Mouse (Mus musculus): ENCODE results near the gene Nrip1. TPM values are rescaled to one million over a fixed set of nuclear protein-coding genes. Genes with fewer than 3 reads are reported as not detected.

The Nrip1 gene
- total RNA-seq, 2 experiments from 2014 or later, result 23.4 to 27.3 TPM

DNA sequence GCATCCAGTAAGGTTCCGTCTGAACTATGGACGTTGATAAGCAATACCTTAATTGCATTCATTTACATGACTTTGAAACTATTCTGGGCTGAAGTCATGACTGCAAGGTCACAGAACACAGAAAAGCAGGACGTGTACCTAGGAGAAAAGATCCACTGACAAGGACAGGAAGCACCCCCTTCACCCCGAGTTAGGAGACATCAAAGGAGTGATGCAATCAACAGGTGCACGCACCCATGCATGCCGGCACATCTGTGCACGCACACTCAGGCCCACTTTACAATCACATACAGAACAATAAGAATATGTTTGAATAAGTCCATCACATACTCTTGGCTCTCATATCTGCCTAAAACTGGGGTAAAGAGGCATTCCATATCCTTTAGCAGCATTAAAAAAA lies 19.3 kb downstream of the Nrip1 start:
- DNase-seq (ENCODE audit: low spot score), result no peak
- intact Hi-C loops (cut with DNase I), result no loop called here

DNA sequence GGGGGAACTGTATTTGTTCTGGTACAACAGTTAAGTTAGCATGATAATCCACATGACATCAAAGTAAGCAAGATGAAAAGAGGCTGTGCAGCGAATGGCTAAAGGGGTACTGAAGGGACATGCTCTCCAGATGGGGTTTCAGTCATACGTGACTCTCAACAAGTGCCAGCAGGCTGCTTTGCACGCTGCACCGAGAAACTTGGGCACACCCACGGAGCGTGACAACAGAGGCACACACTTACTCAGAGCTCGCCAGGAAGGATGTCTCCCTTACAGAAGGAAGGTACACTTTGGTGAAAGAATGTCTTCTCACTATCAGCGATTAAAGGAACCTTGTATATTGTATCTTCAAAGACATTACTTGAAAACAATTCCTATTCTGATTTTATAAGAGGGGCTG lies 22.7 kb downstream of the Nrip1 start:
- DNase-seq (ENCODE audit: low spot score), result no peak
- intact Hi-C loops (cut with DNase I), result no loop called here

DNA sequence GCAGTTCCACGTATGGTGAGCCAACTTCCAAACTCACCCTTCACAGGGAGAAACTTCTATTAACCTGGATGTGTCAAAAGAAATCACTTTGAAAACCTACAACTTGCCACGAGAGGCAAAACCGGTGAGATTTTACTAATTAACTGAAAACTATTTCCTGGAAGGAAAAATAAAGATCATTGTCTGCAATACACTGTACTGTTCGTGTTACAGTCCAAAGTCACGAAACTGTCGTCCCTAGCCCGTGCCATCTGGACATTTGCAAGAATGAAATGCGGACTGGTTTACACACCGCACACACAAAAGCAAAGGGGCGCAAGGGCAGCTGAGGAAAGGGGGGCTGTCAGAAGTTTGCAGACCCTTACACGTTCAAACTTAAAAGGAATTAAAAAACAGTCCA lies 24.6 kb downstream of the Nrip1 start:
- intact Hi-C loops (cut with DNase I), result no loop called here
- DNase-seq (ENCODE audit: low spot score), result no peak

DNA sequence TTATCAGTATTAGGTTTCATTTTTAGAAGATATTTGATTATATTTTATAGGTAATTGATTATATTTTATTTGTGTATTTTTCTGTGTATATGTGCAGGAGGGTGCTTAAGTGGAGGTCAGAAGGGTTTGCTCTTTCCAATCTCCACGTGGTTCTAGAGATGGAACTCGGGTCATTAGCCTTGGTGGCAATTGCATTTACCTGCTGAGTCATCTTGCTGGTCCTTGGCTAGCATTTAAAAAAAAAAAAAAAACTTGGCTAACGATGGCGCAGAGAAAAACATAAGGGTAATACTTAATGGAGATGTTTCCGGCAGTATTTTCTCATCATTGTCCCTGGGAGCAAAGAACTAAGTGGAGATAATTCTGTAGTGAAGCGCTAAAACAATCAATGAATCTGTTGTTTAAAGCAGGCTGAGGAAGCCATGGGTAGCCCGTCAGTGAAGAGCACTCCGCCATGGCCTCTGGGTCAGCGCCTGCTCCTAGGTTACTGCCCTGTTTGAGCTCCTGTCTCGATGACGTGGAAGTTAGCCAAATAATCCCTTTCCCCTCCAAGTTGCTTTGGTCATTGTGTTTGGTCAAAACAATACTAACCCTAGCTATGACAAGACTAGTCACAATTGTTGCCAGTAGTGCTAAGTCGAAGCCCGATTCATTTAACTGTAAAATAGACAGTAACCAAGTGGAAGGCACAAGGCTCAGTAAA lies 25.8 kb downstream of the Nrip1 start:
- intact Hi-C loops (cut with DNase I), result no loop called here
- no peak for DNase-seq (ENCODE audit: low spot score)

DNA sequence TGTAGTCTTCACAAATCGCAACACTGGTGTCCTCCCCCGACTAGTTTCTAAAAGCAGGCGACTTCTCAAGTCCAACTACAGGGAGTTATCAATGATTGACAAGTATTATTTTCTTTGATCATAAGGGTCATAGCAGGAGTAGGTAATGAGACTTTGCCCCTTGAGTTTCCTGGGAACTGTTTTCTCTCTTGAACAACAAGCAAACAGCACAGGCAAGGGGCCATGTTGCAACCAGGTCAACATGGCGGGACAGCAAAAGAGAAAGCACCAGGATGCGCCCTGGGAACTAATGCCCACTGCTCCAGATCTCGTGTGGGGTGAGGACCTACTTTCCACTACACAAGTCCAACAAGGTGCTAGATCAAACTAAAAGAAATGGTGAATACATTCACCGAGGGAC lies 27.3 kb downstream of the Nrip1 start:
- intact Hi-C loops (cut with DNase I), result no loop called here

GRCm38 (mm10) chr16:76344761-76345368 lies 28.8 kb downstream of the Nrip1 start:
- DNase-seq (ENCODE audit: low spot score), result no peak
- intact Hi-C loops (cut with DNase I), result no loop called here

More for the DNA sequence above, 27.3 kb downstream of the Nrip1 start:
- DNase-seq (ENCODE audit: low spot score), result no peak

DNA sequence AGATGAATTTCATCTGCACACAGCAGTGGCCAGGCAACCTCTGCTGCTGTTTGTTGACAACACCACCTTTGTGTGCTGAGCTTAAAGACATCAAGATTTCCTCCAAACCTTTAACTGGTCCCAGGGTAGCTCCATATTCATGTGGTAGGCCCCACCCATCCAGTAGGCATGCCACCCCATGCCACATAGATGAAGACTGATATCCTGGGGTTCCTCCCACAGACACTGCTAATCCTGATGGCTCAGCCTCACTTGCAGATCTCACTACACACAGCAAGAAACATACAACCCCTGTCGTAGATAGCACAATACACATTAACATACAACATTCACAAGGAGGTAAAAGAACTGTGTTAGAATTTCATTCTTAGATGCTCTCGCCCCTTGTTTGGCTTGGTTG lies 29.6 kb downstream of the Nrip1 start:
- intact Hi-C loops (cut with DNase I), result no loop called here
- no peak for DNase-seq (ENCODE audit: low spot score)

GRCm38 (mm10) chr16:76341636-76342035 lies 32.0 kb downstream of the Nrip1 start:
- peak; percentile 56 for DNase-seq (ENCODE audit: low spot score)
- intact Hi-C loops (cut with DNase I), result no loop called here

DNA sequence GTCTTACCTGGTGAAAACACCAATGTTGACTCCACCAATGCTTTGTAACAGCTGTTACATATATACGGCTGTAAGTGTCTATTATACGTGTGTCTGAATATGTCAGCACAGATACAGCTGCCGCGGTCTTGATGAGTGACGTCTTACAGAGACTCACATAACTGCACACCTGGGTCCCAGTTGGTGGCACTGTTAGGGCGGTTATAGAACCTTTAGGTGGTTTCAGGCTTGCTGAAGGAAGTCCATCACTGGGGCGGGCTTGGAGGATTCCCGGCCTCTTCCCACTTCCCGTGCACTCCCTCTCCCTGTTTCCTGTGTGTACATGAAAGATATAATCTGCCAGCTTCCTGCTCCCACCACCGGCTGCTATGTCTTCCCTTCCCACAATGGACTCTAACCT lies 34.4 kb downstream of the Nrip1 start:
- DNase-seq (ENCODE audit: low spot score), result no peak
- intact Hi-C loops (cut with DNase I), result no loop called here

DNA sequence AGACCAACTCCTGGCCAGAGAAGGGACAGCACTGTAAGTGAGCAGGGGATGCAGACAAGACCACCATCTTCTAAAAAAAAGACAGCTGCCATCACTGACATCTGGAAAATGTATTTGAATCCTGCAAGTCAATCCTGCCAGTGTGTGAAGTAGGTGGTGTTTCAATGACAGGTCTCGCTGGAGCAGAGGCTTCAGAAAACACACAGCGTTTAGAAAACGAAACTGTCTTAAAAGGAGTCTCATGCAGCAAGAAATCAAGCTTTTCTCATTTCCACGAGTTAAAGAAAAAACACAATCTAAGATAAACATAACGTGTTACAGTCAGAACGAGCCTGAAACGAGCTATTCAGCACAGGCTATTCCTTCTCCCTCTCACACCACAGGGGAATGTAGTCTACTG lies 36.3 kb downstream of the Nrip1 start:
- no peak for DNase-seq (ENCODE audit: low spot score)
- intact Hi-C loops (cut with DNase I), result no loop called here

DNA sequence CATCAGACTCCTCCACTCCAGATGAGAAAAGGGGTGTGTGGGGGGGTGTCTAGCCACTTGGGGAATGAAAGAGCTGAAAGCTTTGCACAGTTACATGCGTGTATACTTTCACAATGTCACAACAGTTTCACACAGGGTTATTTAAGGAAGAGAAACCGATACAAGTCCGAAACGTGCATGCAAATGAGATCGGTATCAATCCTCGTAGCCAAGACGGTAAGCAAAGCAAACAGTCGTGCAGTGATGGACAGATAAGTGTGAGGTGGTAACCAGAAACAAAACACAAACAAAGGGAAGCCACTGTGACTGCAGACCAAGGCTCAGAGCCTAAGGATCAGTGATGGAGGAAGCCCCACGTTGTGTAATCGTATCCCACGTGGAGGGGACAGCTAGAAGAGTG lies 36.7 kb downstream of the Nrip1 start:
- intact Hi-C loops (cut with DNase I), result no loop called here
- DNase-seq (ENCODE audit: low spot score), result no peak

GRCm38 (mm10) chr16:76335913-76336312 lies 37.7 kb downstream of the Nrip1 start:
- intact Hi-C loops (cut with DNase I), result no loop called here
- DNase-seq (ENCODE audit: low spot score), result no peak

- DNase-seq (ENCODE audit: low spot score), result no peak
- intact Hi-C loops (cut with DNase I), result no loop called here
Observed at GRCm38 (mm10) chr16:76332127-76332526, 41.5 kb downstream of the Nrip1 start.

DNA sequence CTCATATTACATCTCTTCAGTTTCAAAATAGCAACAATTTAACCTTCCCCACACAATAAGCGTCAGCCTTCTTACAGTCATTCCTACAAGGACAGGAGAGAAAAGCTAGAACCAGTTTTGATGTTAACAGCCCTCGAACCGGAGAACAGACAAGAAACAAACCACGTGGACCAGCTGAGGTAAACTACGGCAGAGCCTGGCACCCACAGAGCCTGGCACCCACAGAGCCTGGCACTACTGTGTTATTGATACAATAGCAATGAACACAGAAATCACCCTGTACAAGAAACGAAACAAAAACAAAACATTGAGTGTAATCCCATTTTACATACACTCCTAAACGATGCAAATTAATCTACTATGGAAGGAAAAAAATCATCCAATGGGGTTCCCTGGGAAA lies 42.4 kb downstream of the Nrip1 start:
- DNase-seq (ENCODE audit: low spot score), result no peak
- intact Hi-C loops (cut with DNase I), result no loop called here

- intact Hi-C loops (cut with DNase I), result no loop called here
- no peak for DNase-seq (ENCODE audit: low spot score)
Observed at GRCm38 (mm10) chr16:76325315-76325710, 48.3 kb downstream of the Nrip1 start.

GRCm38 (mm10) chr16:76324411-76325314 lies 49.0 kb downstream of the Nrip1 start:
- DNase-seq (ENCODE audit: low spot score), result no peak
- intact Hi-C loops (cut with DNase I), result loop anchor here (5.0 kb wide), 1 partner anchor 37 kb away; no protein-coding TSS in a partner anchor

- DNase-seq (ENCODE audit: low spot score), result no peak
- intact Hi-C loops (cut with DNase I), result loop anchor here (5.0 kb wide), 1 partner anchor 36 kb away; no protein-coding TSS in a partner anchor
Observed at GRCm38 (mm10) chr16:76323594-76324307, 49.9 kb downstream of the Nrip1 start.

- intact Hi-C loops (cut with DNase I), result loop anchor here (5.0 kb wide), 1 partner anchor 36 kb away; no protein-coding TSS in a partner anchor
- DNase-seq (ENCODE audit: low spot score), result no peak
Observed at GRCm38 (mm10) chr16:76323141-76323540, 50.5 kb downstream of the Nrip1 start.

DNA sequence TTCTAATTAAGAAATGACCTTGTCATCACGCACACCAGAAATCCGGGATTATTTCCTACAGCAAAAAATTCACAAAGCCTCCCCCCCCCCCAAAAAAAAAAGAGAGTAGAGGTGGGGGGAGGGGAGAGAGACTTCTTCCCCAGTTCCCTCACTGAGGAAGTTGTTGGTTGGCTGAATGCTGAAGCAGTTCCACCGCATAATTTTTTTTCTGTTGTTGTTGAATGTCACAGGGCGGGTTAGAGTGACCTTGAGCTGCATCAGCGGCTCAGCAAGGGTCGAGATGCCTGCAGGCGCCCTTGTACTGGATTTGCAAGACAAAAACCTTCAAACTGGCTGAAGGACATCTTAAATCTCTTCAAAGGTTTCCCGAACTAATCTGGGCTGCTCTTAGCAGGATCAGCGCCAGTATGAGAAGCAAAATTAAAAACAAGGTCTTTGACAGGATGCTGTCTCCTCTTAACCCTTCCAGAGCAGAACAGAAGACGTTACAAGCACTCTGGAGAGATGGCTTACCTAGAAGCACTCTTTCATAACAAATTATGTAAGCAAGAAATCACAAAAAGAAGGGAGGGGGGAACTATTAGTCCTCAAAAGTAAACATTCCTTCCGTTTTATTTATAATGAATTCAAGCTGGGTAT lies 52.0 kb downstream of the Nrip1 start:
- intact Hi-C loops (cut with DNase I), result loop anchor here (5.0 kb wide), 1 partner anchor 34 kb away; no protein-coding TSS in a partner anchor

GRCm38 (mm10) chr16:76320118-76320473 lies 53.5 kb downstream of the Nrip1 start:
- intact Hi-C loops (cut with DNase I), result loop anchor here (5.0 kb wide), 1 partner anchor 33 kb away; no protein-coding TSS in a partner anchor
- no peak for DNase-seq (ENCODE audit: low spot score)

More for the DNA sequence above, 52.0 kb downstream of the Nrip1 start:
- no peak for DNase-seq (ENCODE audit: low spot score)

Data from heart, postnatal 25 days (tissue).